8 mouse cellular contexts compared by ENCODE assay signal in genomic region chr5:113490033-113490432, GRCm38 (mm10). TPM values are rescaled to one million over a fixed set of nuclear protein-coding genes. Genes with fewer than 3 reads are reported as not detected.
DNase-seq lines count a peak whose midpoint lies in the region; ATAC-seq and TF ChIP-seq lines count a peak whose summit lies in the region.

Gene Wscd2 (plus strand): TSS chr5:113490333.

- no peak within 1 kb of the TSS for H3K27ac ChIP-seq in kidney, postnatal 0 days
- peak within 1 kb of the TSS; percentile 71 for H3K27ac ChIP-seq in embryonic facial prominence, embryonic 13.5 days
- peak within 1 kb of the TSS; percentile 77 for H3K27ac ChIP-seq in hindbrain, embryonic 16.5 days (ENCODE audit: low read depth, low read length)
- H3K27ac ChIP-seq in midbrain, embryonic 12.5 days (replicated peaks), result peak within 1 kb of the TSS; percentile 79

- peak within 1 kb of the TSS; percentile 56 for H3K9ac ChIP-seq in kidney, postnatal 0 days (ENCODE audit: low read depth, low read length)
- peak within 1 kb of the TSS; percentile 89 for H3K9ac ChIP-seq in embryonic facial prominence, embryonic 13.5 days
- H3K9ac ChIP-seq in hindbrain, embryonic 16.5 days (ENCODE audit: low read depth, low read length), result peak within 1 kb of the TSS; percentile 92
- peak within 1 kb of the TSS; percentile 85 for H3K9ac ChIP-seq in midbrain, embryonic 12.5 days (replicated peaks)

- 62% methylated on average over 6 of the region's 6 CpGs for WGBS in kidney, postnatal 0 days
- WGBS in embryonic facial prominence, embryonic 13.5 days, result 55% methylated on average over 6 of the region's 6 CpGs
- 53% methylated on average over 6 of the region's 6 CpGs for WGBS in hindbrain, embryonic 16.5 days
- 58% methylated on average over 6 of the region's 6 CpGs for whole genome bisulfite sequencing in midbrain, embryonic 12.5 days

- no peak for DNase-seq in kidney, postnatal 0 days (ENCODE audit: low spot score)
- no peak for DNase-seq in kidney, adult 8-10 months
- no peak for DNase-seq in adrenal gland, postnatal 10 days
- no peak for DNase-seq in thymus, postnatal 14 days

- 0 out of 2 replicates have a peak, but pooled peaks cover 4% of the 10 kb centered on the region for H3K4me1 ChIP-seq in kidney, postnatal 0 days (replicated peaks; ENCODE audit: insufficient read depth, low read length)
- H3K4me1 ChIP-seq in embryonic facial prominence, embryonic 13.5 days, result peaks cover 43% of the 10 kb centered on the region
- peaks cover 29% of the 10 kb centered on the region for H3K4me1 ChIP-seq in hindbrain, embryonic 16.5 days (ENCODE audit: control insufficient read depth, insufficient read depth, low read depth, low read length)
- H3K4me1 ChIP-seq in midbrain, embryonic 12.5 days, result peaks cover 39% of the 10 kb centered on the region

- TF ChIP-seq CTCF in kidney, postnatal 0 days (IDR thresholded peaks at IDR 0.05; ENCODE audit: low read depth), result no peak

- no peaks in the 10 kb centered on the region for H3K9me3 ChIP-seq in kidney, postnatal 0 days (replicated peaks; ENCODE audit: low read length)
- H3K9me3 ChIP-seq in embryonic facial prominence, embryonic 13.5 days, result no peaks in the 10 kb centered on the region
- no peaks in the 10 kb centered on the region for H3K9me3 ChIP-seq in hindbrain, embryonic 16.5 days (ENCODE audit: control insufficient read depth, low read length)
- H3K9me3 ChIP-seq in midbrain, embryonic 12.5 days, result no peaks in the 10 kb centered on the region

- H3K4me3 ChIP-seq in kidney, postnatal 0 days (replicated peaks; ENCODE audit: low read depth, low read length), result peak within 1 kb of the TSS; percentile 40
- H3K4me3 ChIP-seq in embryonic facial prominence, embryonic 13.5 days, result peak within 1 kb of the TSS; percentile 71
- H3K4me3 ChIP-seq in hindbrain, embryonic 16.5 days (ENCODE audit: low read length), result peak within 1 kb of the TSS; percentile 72
- peak within 1 kb of the TSS; percentile 65 for H3K4me3 ChIP-seq in midbrain, embryonic 12.5 days

- peaks cover 11% of the 10 kb centered on the region; the same call in 1 of the 2 replicates for H3K27me3 ChIP-seq in kidney, postnatal 0 days (ENCODE audit: insufficient read depth, low read length)
- H3K27me3 ChIP-seq in embryonic facial prominence, embryonic 13.5 days, result peaks cover 47% of the 10 kb centered on the region
- H3K27me3 ChIP-seq in hindbrain, embryonic 16.5 days (replicated peaks; ENCODE audit: control insufficient read depth, insufficient read depth, low read length), result no peaks in the 10 kb centered on the region; the same call in none of the 2 replicates
- peaks cover 34% of the 10 kb centered on the region for H3K27me3 ChIP-seq in midbrain, embryonic 12.5 days

- peak within 1 kb of the TSS; percentile 74 for H3K4me2 ChIP-seq in kidney, postnatal 0 days (ENCODE audit: low read length)
- peak within 1 kb of the TSS; percentile 83 for H3K4me2 ChIP-seq in embryonic facial prominence, embryonic 13.5 days
- peak within 1 kb of the TSS; percentile 71 for H3K4me2 ChIP-seq in hindbrain, embryonic 16.5 days (ENCODE audit: low read length)
- H3K4me2 ChIP-seq in midbrain, embryonic 12.5 days (replicated peaks), result peak within 1 kb of the TSS; percentile 84

- no peak for ATAC-seq in kidney, postnatal 0 days (replicated peaks; ENCODE audit: low FRiP score, low read depth)
- no peak; the same call in 1 of the 2 replicates for ATAC-seq in embryonic facial prominence, embryonic 13.5 days (ENCODE audit: insufficient number of reproducible peaks, insufficient read depth, low FRiP score, low TSS enrichment, low read depth)
- ATAC-seq in hindbrain, embryonic 16.5 days, result no peak
- no peak for ATAC-seq in midbrain, embryonic 12.5 days (ENCODE audit: low FRiP score, low read depth)
- ATAC-seq in megakaryocyte progenitor cell, adult 5-6 weeks (replicated peaks; ENCODE audit: poor library complexity), result no peak

- H3K36me3 ChIP-seq in kidney, postnatal 0 days (ENCODE audit: insufficient read depth, low read length), result no peaks in the 10 kb centered on the region
- H3K36me3 ChIP-seq in embryonic facial prominence, embryonic 13.5 days, result no peaks in the 10 kb centered on the region
- no peaks in the 10 kb centered on the region for H3K36me3 ChIP-seq in hindbrain, embryonic 16.5 days (ENCODE audit: control insufficient read depth, insufficient read depth, low read length)
- no peaks in the 10 kb centered on the region for H3K36me3 ChIP-seq in midbrain, embryonic 12.5 days

RNA-seq across cellular contexts. Expression of gene Wscd2, which starts in this region (rescaled TPM):
- polyA plus RNA-seq in kidney, postnatal 0 days (2015; fragmentation: Nextera tagmentation; extraction: Ambion mirVana), result 1.7 and 2.0 TPM in 2 replicates
- 12.5 and 14.6 TPM in 2 replicates for polyA plus RNA-seq in embryonic facial prominence, embryonic 13.5 days (2015; fragmentation: Nextera tagmentation; extraction: Ambion mirVana)
- polyA plus RNA-seq in hindbrain, embryonic 16.5 days (2015; fragmentation: Nextera tagmentation; extraction: Ambion mirVana), result 13.3 and 14.5 TPM in 2 replicates
- 14.2 and 16.0 TPM in 2 replicates for polyA plus RNA-seq in midbrain, embryonic 12.5 days (2016; fragmentation: Nextera tagmentation; extraction: Ambion mirVana)
- total RNA-seq in megakaryocyte progenitor cell, adult 5-6 weeks (2015), result not detected in 2 replicates
- not detected in 2 replicates for total RNA-seq in megakaryocyte progenitor cell, adult 5-6 weeks (2017)
- total RNA-seq in adrenal gland, postnatal 10 days (2021), result 1 to 10 TPM; 6.5 to 6.7 TPM

Comparison
In these comparisons a context has a peak if more than half of its experiments do, and no peak if none do; other contexts are left out.
1. RNA of gene Wscd2 (total RNA-seq): 6.5 to 6.7 TPM in adrenal gland, postnatal 10 days; not detected in megakaryocyte progenitor cell, adult 5-6 weeks; every median in the first group is over 4 times any median in the second.
2. Peak in every context shown above with its lines, with median percentiles within 50 percentile points of each other: H3K4me2 ChIP-seq, H3K4me3 ChIP-seq and H3K9ac ChIP-seq.